Mouse (Mus musculus): ENCODE measurements around the gene Ccdc187. TPM values are rescaled to one million over a fixed set of nuclear protein-coding genes. Genes with fewer than 3 reads are reported as not detected.

Gene Ccdc187
- polyA plus RNA-seq, 1 experiment = 0.34 TPM

DNA sequence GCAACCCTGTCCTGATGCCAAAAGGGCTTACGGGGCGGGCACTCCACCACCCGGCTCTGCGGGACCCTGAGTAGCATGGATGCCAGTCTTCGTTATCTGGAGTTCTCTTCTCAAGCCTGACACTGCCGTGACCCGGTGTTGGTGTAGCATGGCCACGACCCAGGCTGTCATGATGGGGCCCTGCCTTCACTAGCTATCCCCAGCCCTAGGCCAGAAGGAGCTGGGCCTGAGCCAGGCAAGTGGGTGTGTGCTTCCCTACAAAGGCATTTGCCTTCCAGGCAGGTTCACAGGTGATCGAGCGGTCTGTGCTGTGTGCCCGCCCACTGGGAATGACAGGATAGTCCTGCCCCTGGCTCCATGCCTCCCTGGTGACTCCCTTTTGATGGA is 21.6 kb upstream of the Ccdc187 start:
- Histone ChIP-seq H3K4me3 (ENCODE audit: low read depth, low read length) (peak overlapping the region; percentile 74), H3K4me1 (ENCODE audit: control insufficient read depth, insufficient read depth, insufficient read length, low read length) (no peaks in the 10 kb centered on the region; the same call in none of the 2 replicates), H3K27ac (ENCODE audit: insufficient read depth, low read depth, low read length) (peak overlapping the region; percentile 18; the same call in 1 of the 2 replicates), H3K27me3 (ENCODE audit: control insufficient read depth, insufficient read depth, low read length) (no peaks in the 10 kb centered on the region), H3K36me3 (ENCODE audit: control insufficient read depth, insufficient read depth, low read length) (no peaks in the 10 kb centered on the region)
- 1% methylated on average over 11 of the region's 11 CpGs for WGBS
- TF ChIP-seq POLR2A (IDR thresholded peaks at IDR 0.05; ENCODE audit: low read depth, low read length) = no peak
- TF ChIP-seq CTCF (IDR thresholded peaks at IDR 0.05; ENCODE audit: extremely low read depth, insufficient read length, insufficient replicate concordance, low read depth, low read length) = no peak

DNA sequence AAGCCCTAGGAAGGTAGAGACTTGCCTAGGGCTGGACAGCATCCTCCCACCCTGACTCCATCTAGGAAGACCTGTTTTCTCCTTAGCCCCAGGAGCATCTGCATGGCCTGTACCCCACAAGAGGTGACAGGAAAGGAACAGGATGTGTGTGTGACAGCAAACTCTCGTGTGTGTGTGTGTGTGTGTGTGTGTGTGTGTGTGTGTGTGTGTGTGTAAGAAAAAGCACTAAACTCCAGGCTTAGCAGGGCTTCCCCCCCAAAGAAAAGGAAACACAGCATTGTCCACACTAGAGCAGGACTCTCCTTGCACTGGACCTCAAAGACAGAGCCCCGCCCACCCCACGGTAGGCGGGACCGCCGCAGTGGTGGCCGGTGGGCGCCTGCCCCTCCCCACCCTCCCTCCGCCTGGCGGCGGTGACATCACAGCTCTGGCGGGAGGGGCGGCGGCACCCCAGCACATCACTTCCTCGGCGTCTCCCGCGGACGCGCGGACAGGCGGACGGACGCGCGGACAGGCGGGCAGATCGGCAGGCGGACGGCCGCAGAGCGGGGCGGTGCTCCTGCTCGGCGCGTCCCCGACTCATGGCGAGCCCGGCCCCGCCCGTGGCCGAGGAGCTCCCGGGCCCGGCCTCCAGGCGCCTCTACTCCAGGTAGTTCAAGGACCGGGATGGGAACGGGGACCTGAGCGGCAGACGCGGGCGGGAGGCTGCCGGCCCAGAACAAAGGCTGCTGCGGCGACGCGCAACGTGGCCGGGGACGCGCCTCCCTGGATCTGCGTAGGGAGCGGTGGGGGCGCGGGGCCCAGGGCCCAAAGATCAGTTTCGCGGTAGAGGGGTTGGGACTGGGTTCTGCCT is 20.9 kb upstream of the Ccdc187 start, which contains the start of gene Gpsm1:
Gene Gpsm1, plus strand, starts transcription at position 444 of the 853 bp plus-strand sequence.
- H3K4me3 ChIP-seq (ENCODE audit: low read depth, low read length) = peak within 1 kb of the TSS; percentile 74
- no peaks in the 10 kb centered on the region for H3K27me3 ChIP-seq (ENCODE audit: control insufficient read depth, insufficient read depth, low read length)
- WGBS = under 1% methylated on average over 66 of the region's 66 CpGs
- no peaks in the 10 kb centered on the region; the same call in none of the 2 replicates for H3K4me1 ChIP-seq (ENCODE audit: control insufficient read depth, insufficient read depth, insufficient read length, low read length)
- peak within 1 kb of the TSS; percentile 35 for H3K27ac ChIP-seq (ENCODE audit: insufficient read depth, low read depth, low read length)
- no peaks in the 10 kb centered on the region for H3K36me3 ChIP-seq (ENCODE audit: control insufficient read depth, insufficient read depth, low read length)
- TF ChIP-seq POLR2A (IDR thresholded peaks at IDR 0.05; ENCODE audit: low read depth, low read length) = peak; percentile 35; the same call in 1 of the 2 replicates
- no peak for TF ChIP-seq CTCF (IDR thresholded peaks at IDR 0.05; ENCODE audit: extremely low read depth, insufficient read length, insufficient replicate concordance, low read depth, low read length)

DNA sequence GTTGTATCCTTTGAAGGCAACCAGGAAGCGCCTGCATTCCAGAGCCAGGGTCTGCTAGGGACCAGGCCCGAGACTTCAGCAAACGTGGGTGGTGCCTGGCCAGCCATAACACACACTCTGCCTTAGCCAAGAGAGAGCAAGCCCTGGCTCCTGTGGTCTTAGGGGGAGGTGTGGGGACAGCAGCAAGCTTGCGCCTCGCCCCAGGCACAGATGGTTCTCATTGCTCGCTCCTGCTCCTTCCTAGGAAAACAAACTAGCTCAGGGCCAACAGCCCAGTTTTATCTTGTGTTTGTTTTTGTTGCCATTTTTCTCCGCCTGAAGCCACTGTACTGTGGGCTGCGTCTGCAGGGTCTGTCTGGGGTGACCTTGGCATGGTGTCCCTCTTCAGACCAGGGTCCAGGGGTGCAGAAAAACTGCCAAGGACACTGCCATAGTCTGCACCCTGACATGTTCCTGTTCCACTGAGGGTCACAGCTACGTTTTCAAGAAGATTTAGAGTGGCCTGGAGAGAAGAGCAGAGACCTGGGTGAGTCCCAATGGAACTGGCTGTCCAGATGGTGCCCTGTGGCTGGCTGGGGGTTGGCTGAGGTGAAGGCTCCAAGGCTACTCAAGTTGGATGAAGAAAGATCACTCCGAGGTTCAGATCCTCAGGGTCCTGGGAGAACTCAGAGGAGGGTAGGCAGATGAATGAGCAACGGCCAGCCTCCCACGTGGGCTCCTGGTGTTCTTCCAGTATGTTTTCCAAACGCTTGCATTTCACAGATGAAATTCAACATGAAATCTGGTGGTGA is 20.1 kb upstream of the Ccdc187 start:
- H3K27ac ChIP-seq (ENCODE audit: insufficient read depth, low read depth, low read length) = peak overlapping the region; percentile 35; the same call in 1 of the 2 replicates
- H3K4me3 ChIP-seq (ENCODE audit: low read depth, low read length) = no peak overlapping the region

DNA sequence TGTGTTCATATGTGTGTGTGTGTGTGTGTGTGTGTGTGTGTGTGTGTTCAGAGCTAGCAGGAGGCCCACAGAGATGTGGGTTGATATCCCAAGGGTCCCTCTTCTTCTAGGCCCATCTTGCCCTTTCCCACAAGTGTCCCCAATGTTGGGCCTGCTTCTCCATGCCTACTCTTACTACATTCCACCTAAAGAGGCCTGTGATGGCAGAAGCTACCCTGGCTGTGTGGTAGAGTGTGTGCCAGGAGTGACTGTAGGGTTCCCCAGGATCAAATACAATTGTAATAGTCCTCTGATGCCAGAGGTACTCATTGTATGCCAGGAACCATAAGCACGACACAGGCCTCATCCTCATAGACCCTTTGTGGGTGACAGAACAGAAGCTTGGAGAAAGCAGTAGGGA is 19.0 kb upstream of the Ccdc187 start:
- WGBS = 91% methylated on average over 1 of the region's 1 CpGs
- Histone ChIP-seq H3K27me3 (ENCODE audit: control insufficient read depth, insufficient read depth, low read length) (no peaks in the 10 kb centered on the region), H3K27ac (ENCODE audit: insufficient read depth, low read depth, low read length) (no peak overlapping the region), H3K4me3 (ENCODE audit: low read depth, low read length) (no peak overlapping the region), H3K4me1 (ENCODE audit: control insufficient read depth, insufficient read depth, insufficient read length, low read length) (no peaks in the 10 kb centered on the region; the same call in none of the 2 replicates), H3K36me3 (ENCODE audit: control insufficient read depth, insufficient read depth, low read length) (no peaks in the 10 kb centered on the region)
- no peak for TF ChIP-seq POLR2A (IDR thresholded peaks at IDR 0.05; ENCODE audit: low read depth, low read length)
- TF ChIP-seq CTCF (IDR thresholded peaks at IDR 0.05; ENCODE audit: extremely low read depth, insufficient read length, insufficient replicate concordance, low read depth, low read length) = no peak

More for the DNA sequence above, 20.1 kb upstream of the Ccdc187 start:
- 67% methylated on average over 13 of the region's 13 CpGs for WGBS
- H3K4me1 ChIP-seq (ENCODE audit: control insufficient read depth, insufficient read depth, insufficient read length, low read length) = no peaks in the 10 kb centered on the region; the same call in none of the 2 replicates
- TF ChIP-seq POLR2A (IDR thresholded peaks at IDR 0.05; ENCODE audit: low read depth, low read length) (no peak), CTCF (IDR thresholded peaks at IDR 0.05; ENCODE audit: extremely low read depth, insufficient read length, insufficient replicate concordance, low read depth, low read length) (no peak)
- H3K27me3 ChIP-seq (ENCODE audit: control insufficient read depth, insufficient read depth, low read length) = no peaks in the 10 kb centered on the region
- H3K36me3 ChIP-seq (ENCODE audit: control insufficient read depth, insufficient read depth, low read length) = no peaks in the 10 kb centered on the region

DNA sequence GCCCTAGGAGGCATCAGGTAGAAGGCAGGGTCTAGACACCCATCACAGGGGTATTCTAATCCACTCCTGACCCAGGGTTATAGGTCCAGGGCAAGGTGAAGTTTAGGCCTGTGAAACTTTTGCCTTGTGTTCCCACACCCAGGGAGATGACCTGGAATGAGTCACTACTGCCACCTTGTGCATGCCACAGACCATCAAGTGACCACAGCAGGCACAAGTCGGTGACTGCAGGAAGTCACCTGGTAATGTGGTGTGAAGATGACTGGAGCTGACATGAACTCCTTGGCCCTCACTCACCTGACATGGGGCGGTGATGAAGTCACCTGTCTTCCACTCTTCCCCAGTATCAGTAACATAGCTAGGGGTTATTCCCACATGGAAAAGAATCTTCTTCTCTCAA is 18.5 kb upstream of the Ccdc187 start:
- Histone ChIP-seq H3K27ac (ENCODE audit: insufficient read depth, low read depth, low read length) (no peak overlapping the region), H3K36me3 (ENCODE audit: control insufficient read depth, insufficient read depth, low read length) (no peaks in the 10 kb centered on the region), H3K4me1 (ENCODE audit: control insufficient read depth, insufficient read depth, insufficient read length, low read length) (no peaks in the 10 kb centered on the region; the same call in none of the 2 replicates), H3K4me3 (ENCODE audit: low read depth, low read length) (no peak overlapping the region), H3K27me3 (ENCODE audit: control insufficient read depth, insufficient read depth, low read length) (no peaks in the 10 kb centered on the region)
- WGBS = 54% methylated on average over 2 of the region's 2 CpGs
- TF ChIP-seq CTCF (IDR thresholded peaks at IDR 0.05; ENCODE audit: extremely low read depth, insufficient read length, insufficient replicate concordance, low read depth, low read length) (peak; percentile 18; the same call in 1 of the 2 replicates), POLR2A (IDR thresholded peaks at IDR 0.05; ENCODE audit: low read depth, low read length) (no peak)

DNA sequence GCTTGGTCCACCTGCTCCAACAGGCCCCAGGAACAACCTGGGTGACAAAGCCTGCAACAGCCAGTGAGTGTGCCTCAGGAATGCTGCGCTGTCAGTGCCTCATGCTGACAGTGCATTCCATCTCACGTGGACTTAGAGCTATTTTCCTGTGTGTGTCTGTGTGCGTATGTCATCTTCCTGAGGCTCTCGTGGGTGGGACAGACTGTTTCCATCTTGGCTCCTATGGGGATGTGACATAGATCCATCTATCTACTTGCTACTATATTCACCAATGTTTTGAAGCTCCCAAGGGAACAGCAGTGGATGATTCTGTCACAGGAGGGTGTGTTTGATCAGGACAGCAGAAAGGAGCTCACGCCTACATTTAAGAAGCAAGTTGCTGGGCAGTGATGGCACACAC is 17.6 kb upstream of the Ccdc187 start:
- Histone ChIP-seq H3K36me3 (ENCODE audit: control insufficient read depth, insufficient read depth, low read length) (no peaks in the 10 kb centered on the region), H3K4me1 (ENCODE audit: control insufficient read depth, insufficient read depth, insufficient read length, low read length) (no peaks in the 10 kb centered on the region; the same call in none of the 2 replicates), H3K4me3 (ENCODE audit: low read depth, low read length) (no peak overlapping the region), H3K27ac (ENCODE audit: insufficient read depth, low read depth, low read length) (no peak overlapping the region), H3K27me3 (ENCODE audit: control insufficient read depth, insufficient read depth, low read length) (no peaks in the 10 kb centered on the region)
- 72% methylated on average over 5 of the region's 5 CpGs for WGBS
- TF ChIP-seq CTCF (IDR thresholded peaks at IDR 0.05; ENCODE audit: extremely low read depth, insufficient read length, insufficient replicate concordance, low read depth, low read length) (no peak), POLR2A (IDR thresholded peaks at IDR 0.05; ENCODE audit: low read depth, low read length) (no peak)

Data from small intestine, adult 2 months (tissue).